Mouse (Mus musculus) cerebellum, adult 11 months (tissue): ENCODE results near the gene Fis1.
A peak's percentile ranks its signal among the peaks of the same experiment; 100 is the strongest.

Source experiments
- DNase-seq: peaks from one replicate; pipeline ENCODE4 v3.0.0; 2022

The Fis1 gene

GRCm38 (mm10) chr5:136977769-136978168 lies 24.7 kb downstream of the Fis1 start:
- no peak for DNase-seq

GRCm38 (mm10) chr5:136979762-136980161 lies 26.7 kb downstream of the Fis1 start:
- DNase-seq: no peak

DNA sequence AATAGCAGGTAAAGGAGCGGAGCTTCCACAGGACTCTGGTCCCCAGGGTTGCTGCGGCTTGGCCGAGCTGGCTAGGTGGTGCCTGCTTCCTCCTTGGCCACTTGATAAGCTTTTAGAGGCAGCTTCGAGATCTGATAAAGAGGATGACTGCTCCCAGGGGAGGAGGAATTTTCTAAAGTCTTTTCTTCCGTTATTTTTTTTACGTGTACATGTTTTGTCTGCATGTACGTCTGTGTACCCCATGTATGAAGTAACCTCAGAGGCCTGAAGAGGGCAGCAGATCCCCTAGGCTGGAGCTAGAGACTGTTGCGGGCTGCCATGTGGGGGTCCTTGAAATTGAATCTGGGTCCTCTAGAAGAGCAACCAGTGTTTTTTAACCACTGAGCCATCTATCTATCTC lies 27.9 kb downstream of the Fis1 start:
- no peak for DNase-seq

GRCm38 (mm10) chr5:136982338-136982930 lies 29.4 kb downstream of the Fis1 start:
- no peak for DNase-seq

GRCm38 (mm10) chr5:136984828-136985227 lies 31.8 kb downstream of the Fis1 start:
- DNase-seq: no peak

DNA sequence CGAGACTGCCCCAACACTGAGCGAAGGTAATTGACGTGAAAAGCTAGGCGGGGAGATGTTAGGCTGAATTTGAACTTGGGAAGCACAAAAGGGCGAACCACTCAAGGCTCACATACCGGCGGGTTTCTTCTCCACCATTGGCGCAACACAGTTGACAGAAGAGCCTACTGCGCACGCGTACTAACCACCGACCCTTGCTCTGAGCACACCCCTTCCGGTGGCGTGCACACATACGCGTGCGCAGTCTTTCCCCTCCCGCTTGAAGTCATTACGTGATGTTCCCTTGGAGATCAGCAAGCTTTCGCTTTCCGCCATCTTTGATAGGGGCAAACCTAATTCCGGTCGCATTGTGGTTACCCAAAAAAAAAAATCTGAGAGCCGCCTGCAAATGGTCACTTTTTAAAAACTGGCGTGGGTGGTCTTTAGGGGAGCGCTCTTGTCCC lies 33.6 kb downstream of the Fis1 start, which contains the start of gene Plod3:
Plod3 (plus strand) TSS at position 325 of the 443 bp plus-strand sequence.
- peak; percentile 97 for DNase-seq

DNA sequence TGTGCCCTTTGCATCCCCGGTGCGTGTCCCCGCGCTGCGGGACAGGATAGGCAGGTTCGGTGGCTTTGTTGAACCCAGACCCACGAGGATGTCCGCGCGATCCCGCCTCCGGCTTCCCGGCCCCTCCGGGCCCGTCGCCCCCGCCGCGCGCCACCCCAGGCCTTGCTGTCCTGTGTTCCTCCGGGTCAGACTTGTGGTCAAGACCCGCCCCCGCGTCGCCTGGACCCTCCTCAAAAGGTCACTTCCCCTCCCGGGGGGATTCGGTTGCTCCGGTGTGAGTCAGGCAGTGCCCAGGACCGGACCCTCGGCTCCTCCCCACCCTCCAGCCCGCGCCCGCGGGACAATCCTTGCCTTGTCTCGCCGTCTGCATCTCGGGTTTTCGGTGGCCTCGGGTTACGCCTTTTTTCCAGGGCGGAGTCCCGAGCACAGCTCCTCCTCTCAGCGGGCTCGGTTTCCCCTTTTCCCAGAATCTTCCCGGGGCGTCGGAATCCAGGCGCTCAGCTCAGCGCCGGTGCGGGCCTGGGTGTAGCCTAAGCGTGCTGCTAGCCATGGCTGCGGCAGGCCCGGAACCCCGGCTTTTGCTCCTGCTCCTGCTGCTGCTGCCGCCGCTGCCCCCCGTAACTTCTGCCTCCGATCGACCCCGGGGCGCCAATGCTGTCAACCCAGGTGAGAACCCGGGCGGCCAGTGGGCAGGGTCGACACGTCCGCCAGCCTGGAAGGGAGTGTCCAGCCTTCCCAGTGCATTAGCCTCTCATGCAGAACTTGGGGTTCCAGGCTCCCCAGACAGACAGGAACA lies 34.3 kb downstream of the Fis1 start:
- DNase-seq: peak; percentile 76

- DNase-seq: no peak
These were observed 34.8 kb downstream of the Fis1 start, which contains the start of gene Znhit1 for GRCm38 (mm10) chr5:136987934-136988271. Gene Znhit1 (minus strand): TSS chr5:136988021.

DNA sequence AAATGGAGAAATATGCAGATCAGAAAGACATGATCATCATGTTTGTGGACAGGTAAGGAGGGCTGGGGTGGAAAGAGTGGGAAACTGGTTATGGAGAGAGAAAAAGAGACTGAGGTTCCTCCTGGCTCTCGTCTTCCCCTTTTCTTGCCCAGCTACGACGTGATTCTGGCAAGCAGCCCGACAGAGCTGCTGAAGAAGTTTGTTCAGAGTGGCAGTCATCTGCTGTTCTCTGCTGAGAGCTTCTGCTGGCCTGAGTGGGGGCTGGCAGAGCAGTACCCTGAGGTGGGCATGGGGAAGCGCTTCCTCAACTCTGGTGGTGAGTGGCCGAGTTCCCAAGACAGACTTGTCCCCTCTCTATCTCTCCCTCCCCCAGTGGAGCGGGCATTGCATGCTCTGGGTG lies 35.3 kb downstream of the Fis1 start:
- DNase-seq: no peak

- DNase-seq: no peak
These were observed 36.7 kb downstream of the Fis1 start for GRCm38 (mm10) chr5:136989801-136990200.

- no peak for DNase-seq
These were observed 46.4 kb downstream of the Fis1 start for GRCm38 (mm10) chr5:136999449-136999848.

DNA sequence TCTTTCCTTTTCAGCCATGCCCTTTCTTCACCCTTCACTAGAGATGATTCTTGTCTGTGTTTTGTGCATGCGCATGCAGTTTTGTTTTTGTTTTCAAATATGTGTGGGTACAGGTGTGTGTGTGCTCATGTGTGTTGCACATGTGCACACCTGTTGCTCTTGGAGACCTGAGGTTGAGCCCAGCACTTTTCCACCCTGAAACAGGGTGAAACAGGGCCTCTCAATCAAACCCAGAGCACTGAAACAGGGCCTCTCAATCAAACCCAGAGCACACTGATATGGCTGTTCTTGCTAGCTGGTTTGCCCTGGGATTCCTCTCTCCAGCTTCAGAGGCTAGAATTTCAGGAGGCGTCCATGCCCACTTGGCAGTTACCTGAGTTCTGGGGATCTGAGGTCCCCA lies 47.5 kb downstream of the Fis1 start:
- DNase-seq: no peak

GRCm38 (mm10) chr5:137007276-137007675 lies 54.2 kb downstream of the Fis1 start:
- no peak for DNase-seq

- no peak for DNase-seq
These were observed 56.9 kb downstream of the Fis1 start for GRCm38 (mm10) chr5:137009988-137010387.

- DNase-seq: no peak
These were observed 59.4 kb downstream of the Fis1 start for GRCm38 (mm10) chr5:137012401-137012950.
